Mouse (Mus musculus) MEL (cell line): ENCODE data around the gene Usp45. TPM values are rescaled to one million over a fixed set of nuclear protein-coding genes. Genes with fewer than 3 reads are reported as not detected.

Source experiments
- DNase-seq: peaks from one replicate; pipeline ENCODE4 v3.0.0; 2011; ENCODE audit warnings: low read depth, low spot score
- H3K27ac ChIP-seq: 2 replicates; pipeline ENCODE4 v1.5.1; 2012; ENCODE audit warnings: low read depth, mild to moderate bottlenecking, control low read depth, low read length, moderate library complexity; ENCODE audit not compliant: control insufficient read depth
- H3K27me3 ChIP-seq, 2 experiments: fragments of 150-350 bp in 1 of 2; sonication (generic) in 1 of 2; 2 replicates each; pipeline ENCODE4 v1.6.1; 2012; ENCODE audit warnings: low read length in 2 of 2, mild to moderate bottlenecking in 2 of 2, improper control_type of control experiment in 1 of 2, moderate library complexity in 1 of 2; ENCODE audit not compliant: insufficient read depth in 2 of 2, control insufficient read depth in 1 of 2
- H3K36me3 ChIP-seq, 2 experiments: 2 replicates each; pipeline ENCODE4 v1.6.1; 2012 to 2014; ENCODE audit warnings: low read length in 2 of 2, improper control_type of control experiment in 1 of 2, inconsistent platforms in 1 of 2, mild to moderate bottlenecking in 1 of 2; ENCODE audit not compliant: insufficient read depth in 2 of 2, control insufficient read depth in 1 of 2
- H3K4me1 ChIP-seq, 2 experiments: fragments of 150-350 bp in 1 of 2; sonication (generic) in 1 of 2; 2 replicates each; pipeline ENCODE4 v1.6.1; 2012; ENCODE audit warnings: low read length in 2 of 2, improper control_type of control experiment in 1 of 2, mild to moderate bottlenecking in 1 of 2; ENCODE audit not compliant: insufficient read depth in 2 of 2, control insufficient read depth in 1 of 2
- H3K4me3 ChIP-seq, 2 experiments: fragments of 150-350 bp in 1 of 2; sonication (generic) in 1 of 2; 2 replicates each; pipeline ENCODE4 v1.5.1; 2012; ENCODE audit warnings: low read depth in 2 of 2, low read length in 2 of 2, mild to moderate bottlenecking in 2 of 2, moderate library complexity in 2 of 2, control low read depth in 1 of 2, improper control_type of control experiment in 1 of 2; ENCODE audit not compliant: control insufficient read depth in 1 of 2, insufficient read depth in 1 of 2
- H3K79me2 ChIP-seq: 2 replicates; pipeline ENCODE4 v1.6.1; 2012; ENCODE audit warnings: mild to moderate bottlenecking, low read length, moderate library complexity; ENCODE audit not compliant: control insufficient read depth, poor library complexity, insufficient read depth
- H3K9ac ChIP-seq: 2 replicates; pipeline ENCODE4 v1.6.1; 2012; ENCODE audit warnings: low read depth, mild to moderate bottlenecking, control low read depth, low read length, moderate library complexity; ENCODE audit not compliant: control insufficient read depth, poor library complexity, severe bottlenecking
- H3K9me3 ChIP-seq: fragments of 150-350 bp; sonication (generic); replicated peaks from 2 replicates; pipeline ENCODE4 v1.6.1; 2012; ENCODE audit warnings: mild to moderate bottlenecking, low read length, improper control_type of control experiment, moderate library complexity; ENCODE audit not compliant: insufficient read depth
- CHD1 ChIP-seq: IDR thresholded peaks from 2 replicates; pipeline ENCODE4 v1.6.1; 2012; ENCODE audit warnings: low read depth, mild to moderate bottlenecking, inconsistent platforms, low read length, improper control_type of control experiment
- CHD2 ChIP-seq: IDR thresholded peaks from 2 replicates; pipeline ENCODE4 v1.6.1; 2011; ENCODE audit warnings: low read length, improper control_type of control experiment
- CTCF ChIP-seq, 3 experiments: IDR thresholded peaks in 2 of 3; conservative IDR thresholded peaks in 1 of 3; 2 replicates each; pipeline ENCODE4 v1.5.1; 2011 to 2012; ENCODE audit warnings: low read length in 3 of 3, low read depth in 2 of 3, mild to moderate bottlenecking in 2 of 3, improper control_type of control experiment in 1 of 3, inconsistent platforms in 1 of 3, mixed read lengths in 1 of 3, moderate library complexity in 1 of 3; ENCODE audit not compliant: control insufficient read depth in 1 of 3, insufficient read depth in 1 of 3, poor library complexity in 1 of 3, severe bottlenecking in 1 of 3
- E2F4 ChIP-seq: IDR thresholded peaks from 2 replicates; pipeline ENCODE4 v1.6.1; 2011; ENCODE audit warnings: low read depth, low read length, improper control_type of control experiment, borderline replicate concordance
- ELF1 ChIP-seq: IDR thresholded peaks from 2 replicates; pipeline ENCODE4 v1.6.1; 2014; ENCODE audit warnings: low read depth, mild to moderate bottlenecking, inconsistent platforms, low read length, improper control_type of control experiment, moderate library complexity
- HCFC1 ChIP-seq: IDR thresholded peaks from 2 replicates; pipeline ENCODE4 v1.6.1; 2012; ENCODE audit warnings: low read depth, mild to moderate bottlenecking, inconsistent platforms, low read length, improper control_type of control experiment, moderate library complexity
- JUND ChIP-seq: IDR thresholded peaks from 2 replicates; pipeline ENCODE4 v1.6.1; 2011; ENCODE audit warnings: low read depth, mild to moderate bottlenecking, improper control_type of control experiment, low read length
- MAFK ChIP-seq: IDR thresholded peaks from 2 replicates; pipeline ENCODE4 v1.6.1; 2011; ENCODE audit warnings: low read depth, mild to moderate bottlenecking, low read length, improper control_type of control experiment, borderline replicate concordance
- MAX ChIP-seq: IDR thresholded peaks from 2 replicates; pipeline ENCODE4 v1.6.1; 2011; ENCODE audit warnings: low read length, improper control_type of control experiment
- MXI1 ChIP-seq: IDR thresholded peaks from 2 replicates; pipeline ENCODE4 v1.6.1; 2011; ENCODE audit warnings: mild to moderate bottlenecking, low read depth, low read length, improper control_type of control experiment
- MYB ChIP-seq: IDR thresholded peaks from 2 replicates; pipeline ENCODE4 v1.6.1; 2011; ENCODE audit warnings: mild to moderate bottlenecking, low read depth, low read length, improper control_type of control experiment
- NRF1 ChIP-seq: IDR thresholded peaks from 2 replicates; pipeline ENCODE4 v1.6.1; 2014; ENCODE audit warnings: low read depth, mild to moderate bottlenecking, inconsistent platforms, low read length, improper control_type of control experiment, moderate library complexity; ENCODE audit not compliant: poor library complexity, insufficient read depth, severe bottlenecking
- POLR2A ChIP-seq, 2 experiments: IDR thresholded peaks; 2 replicates each; pipeline ENCODE4 v1.6.1; 2011 to 2012; ENCODE audit warnings: low read length in 2 of 2, mild to moderate bottlenecking in 2 of 2, control low read depth in 1 of 2, improper control_type of control experiment in 1 of 2, low read depth in 1 of 2, moderate library complexity in 1 of 2; ENCODE audit not compliant: control insufficient read depth in 1 of 2, insufficient read depth in 1 of 2, poor library complexity in 1 of 2
- RCOR1 ChIP-seq: IDR thresholded peaks from 2 replicates; pipeline ENCODE4 v1.6.1; 2012; ENCODE audit warnings: low read depth, mild to moderate bottlenecking, inconsistent platforms, low read length, improper control_type of control experiment
- SIN3A ChIP-seq: IDR thresholded peaks from 2 replicates; pipeline ENCODE4 v1.6.1; 2012; ENCODE audit warnings: low read length, improper control_type of control experiment, inconsistent platforms
- SMC3 ChIP-seq: IDR thresholded peaks from 2 replicates; pipeline ENCODE4 v1.6.1; 2011; ENCODE audit warnings: low read depth, low read length, improper control_type of control experiment
- TAL1 ChIP-seq: IDR thresholded peaks from 2 replicates; pipeline ENCODE4 v1.6.1; 2012; ENCODE audit warnings: mild to moderate bottlenecking, inconsistent platforms, low read length, moderate library complexity, mixed read lengths
- TBP ChIP-seq: IDR thresholded peaks from 2 replicates; pipeline ENCODE4 v1.8.0; 2011; ENCODE audit warnings: low read depth, low read length, improper control_type of control experiment
- TCF12 ChIP-seq: IDR thresholded peaks from 2 replicates; pipeline ENCODE4 v1.6.1; 2014; ENCODE audit warnings: low read depth, mild to moderate bottlenecking, inconsistent platforms, low read length, improper control_type of control experiment, moderate library complexity
- USF1 ChIP-seq: IDR thresholded peaks from 2 replicates; pipeline ENCODE4 v1.6.1; 2014; ENCODE audit warnings: low read depth, mild to moderate bottlenecking, inconsistent platforms, low read length, improper control_type of control experiment, moderate library complexity
- USF2 ChIP-seq, 2 experiments: IDR thresholded peaks; 2 replicates each; pipeline ENCODE4 v1.6.1; 2011 to 2012; ENCODE audit warnings: improper control_type of control experiment in 2 of 2, low read length in 2 of 2, borderline replicate concordance in 1 of 2, inconsistent platforms in 1 of 2, low read depth in 1 of 2, mild to moderate bottlenecking in 1 of 2; ENCODE audit not compliant: insufficient read depth in 1 of 2
- ZC3H11A ChIP-seq: IDR thresholded peaks from 2 replicates; pipeline ENCODE4 v1.6.1; 2012; ENCODE audit warnings: low read depth, mild to moderate bottlenecking, inconsistent platforms, low read length, improper control_type of control experiment
- ZNF384 ChIP-seq: IDR thresholded peaks from 2 replicates; pipeline ENCODE4 v1.6.1; 2012; ENCODE audit warnings: low read depth, mild to moderate bottlenecking, inconsistent platforms, low read length, improper control_type of control experiment
- polyA plus RNA-seq, 2 experiments: library from polyadenylated mRNA; stranded (reverse) in 1 of 2; unstranded in 1 of 2; fragments of >175 nt in 1 of 2; fragments of >200 nt in 1 of 2; gene quantifications; 2 replicates each; pipeline versions ENCODE4 v1.2.1 to v1.2.4; 2012; ENCODE audit warnings: low replicate concordance in 2 of 2, low read depth in 1 of 2; ENCODE audit not compliant: insufficient read length in 2 of 2, insufficient read depth in 1 of 2, missing spikeins in 1 of 2
- total RNA-seq: library from RNA; depleted of rRNA; stranded (reverse); fragments of 300-350 nt; gene quantifications from 2 replicates; pipeline ENCODE4 v1.2.3, GENCODE M21; 2012

Gene Usp45
- total and polyA plus RNA-seq, 3 experiments, result 6.4 to 8.2 TPM; not detected in 1

DNA sequence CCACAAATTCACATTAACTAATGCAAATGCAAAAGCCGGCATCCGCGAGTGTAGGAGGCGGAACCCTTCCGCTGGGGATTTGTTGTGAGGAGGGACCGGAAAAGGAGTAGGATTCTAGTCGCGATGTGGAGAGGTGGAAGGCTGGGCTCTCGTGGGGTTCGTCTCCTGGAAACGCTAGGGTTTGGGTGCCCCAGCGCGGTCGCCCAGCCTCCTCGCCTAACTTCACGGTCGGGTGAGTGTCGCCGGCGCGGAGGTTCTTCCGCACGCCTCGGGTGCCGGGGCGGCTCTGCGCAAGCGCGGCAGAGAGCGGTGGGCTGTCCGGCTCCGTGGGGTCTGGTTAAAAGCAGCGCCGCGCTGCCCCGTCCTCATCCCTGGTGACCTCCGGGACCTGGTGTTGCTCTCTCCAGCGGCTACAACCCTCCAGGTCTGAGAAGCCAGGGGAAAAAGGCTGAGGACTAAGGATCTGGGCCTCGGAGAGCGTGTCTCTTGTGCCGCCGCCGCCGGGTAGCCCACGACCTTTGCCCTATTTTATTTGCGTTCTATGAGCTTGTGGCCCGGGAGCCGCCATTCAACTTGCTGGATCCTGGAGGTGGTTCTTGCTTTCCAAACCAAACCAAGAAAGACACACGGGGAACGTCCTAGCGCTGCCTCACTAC, 112.7 kb downstream of the Usp45 start, which contains the start of gene Coq3 (continued):
- TF ChIP-seq HCFC1, result peak; percentile 85
- TF ChIP-seq RCOR1, result no peak
- TF ChIP-seq SMC3, result no peak
- no peak for TF ChIP-seq MYB
- TF ChIP-seq CHD1, result no peak
- no peak for TF ChIP-seq USF2 (IDR thresholded peaks at IDR 0.05; ENCODE audit: borderline replicate concordance in 1 of 2, insufficient read depth in 1 of 2, low read depth in 1 of 2, low read length in 2 of 2)
- TF ChIP-seq ELF1, result peak; percentile 75
- TF ChIP-seq POLR2A (IDR thresholded peaks at IDR 0.05; ENCODE audit: control insufficient read depth in 1 of 2, insufficient read depth in 1 of 2, low read depth in 1 of 2, low read length in 2 of 2, poor library complexity in 1 of 2), result peak; percentile 71 to 77; a peak in 3 of 4 replicates
- TF ChIP-seq ZC3H11A, result no peak
- peak; percentile 85 for TF ChIP-seq MXI1
- TF ChIP-seq CHD2, result no peak
- TF ChIP-seq MAX, result peak; percentile 54; the same call in 1 of the 2 replicates
- TF ChIP-seq MAFK, result no peak
- TF ChIP-seq, all 39 proteins: peak for 14

DNA sequence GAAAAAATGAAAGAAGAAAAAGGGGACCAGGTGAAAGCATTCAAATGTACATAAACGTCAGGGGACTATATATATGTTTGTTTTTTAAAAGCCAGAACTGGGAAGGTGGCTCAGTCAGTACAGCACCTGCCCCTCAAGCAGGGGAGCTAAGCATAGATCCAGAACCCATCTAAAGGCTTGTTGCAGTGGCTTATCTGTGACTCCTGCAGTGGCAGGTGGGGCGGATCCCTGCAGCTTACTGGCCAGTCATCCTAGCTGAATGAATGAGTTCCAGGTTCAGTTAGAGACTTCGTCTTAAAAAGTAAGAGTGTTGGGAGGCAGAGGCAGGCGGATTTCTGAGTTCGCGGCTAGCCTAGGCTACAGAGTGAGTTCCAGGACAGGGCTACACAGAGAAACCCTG, 115.8 kb downstream of the Usp45 start:
- Histone ChIP-seq H3K4me3 (no peak overlapping the region), H3K9me3 (no peaks in the 10 kb centered on the region), H3K27me3 (no peaks in the 10 kb centered on the region), H3K27ac (no peak overlapping the region), H3K36me3 (peaks cover 0 to 4% of the 10 kb centered on the region in 2 experiments; a peak in 2 of 4 replicates), H3K9ac (no peak overlapping the region), H3K4me1 (no peaks in the 10 kb centered on the region), H3K79me2 (peaks cover 1% of the 10 kb centered on the region; the same call in 1 of the 2 replicates)
- no peak for DNase-seq
- TF ChIP-seq POLR2A (IDR thresholded peaks at IDR 0.05; ENCODE audit: control insufficient read depth in 1 of 2, insufficient read depth in 1 of 2, low read depth in 1 of 2, low read length in 2 of 2, poor library complexity in 1 of 2) (no peak), RCOR1 (no peak), USF1 (no peak), JUND (no peak), NRF1 (no peak), MAX (no peak), TCF12 (no peak), ZNF384 (no peak), TAL1 (no peak), SIN3A (no peak), E2F4 (no peak), TBP (no peak), CTCF (IDR thresholded peaks at IDR 0.05 in 2 of 3, conservative IDR thresholded peaks at IDR 0.05 in 1 of 3; ENCODE audit: control insufficient read depth in 1 of 3, insufficient read depth in 1 of 3, low read depth in 2 of 3, low read length in 3 of 3, poor library complexity in 1 of 3, severe bottlenecking in 1 of 3) (no peak)
